Mouse (Mus musculus): ENCODE data around the gene Serpinb6b.

DNA sequence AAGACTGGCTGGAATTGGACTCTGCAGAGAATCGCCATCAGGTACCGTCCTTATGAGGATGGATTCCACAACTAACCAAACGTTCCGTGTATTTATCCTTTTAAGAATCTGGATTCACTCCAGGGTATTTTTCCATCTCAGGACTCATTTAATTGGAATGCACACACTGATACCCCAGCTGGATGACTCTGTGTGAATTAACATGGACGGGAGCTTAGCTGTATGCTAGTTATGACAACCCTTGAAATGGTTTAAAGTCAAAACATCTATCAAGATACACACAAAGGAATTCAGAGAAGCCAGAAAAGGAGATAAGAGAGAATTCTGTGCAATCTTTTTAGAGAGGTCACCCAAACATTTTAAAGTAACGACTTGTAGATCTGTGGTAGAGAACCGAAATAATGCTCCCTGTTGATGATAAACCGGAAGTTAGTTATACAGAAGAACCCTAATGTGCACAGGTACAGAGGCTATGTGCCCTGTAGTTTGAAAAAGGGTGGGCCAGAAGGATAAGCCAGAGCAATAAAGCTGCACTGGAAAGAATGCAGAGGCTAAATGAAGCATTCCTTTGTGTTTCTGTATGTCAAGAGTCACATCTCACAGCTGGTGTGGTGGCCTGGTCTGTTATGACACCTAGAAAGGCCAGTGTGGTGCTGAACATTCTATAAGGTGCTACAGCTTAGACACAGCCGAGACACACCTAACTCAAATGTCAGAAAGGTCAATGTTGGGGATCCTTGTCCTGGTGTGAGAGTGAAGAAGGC, 837 bp upstream of the Serpinb6b start:
- TF ChIP-seq GATA1 (IDR thresholded peaks at IDR 0.05; ENCODE audit: borderline replicate concordance, low read length) (no peak), FLI1 (IDR thresholded peaks at IDR 0.05; ENCODE audit: low read length) (no peak)

Data from megakaryocyte, embryonic 14.5 days (primary cell).